Mouse (Mus musculus) embryonic facial prominence, embryonic 14.5 days (tissue): ENCODE results near the gene Gpatch1. TPM values are rescaled to one million over a fixed set of nuclear protein-coding genes. Genes with fewer than 3 reads are reported as not detected.
A peak's percentile ranks its signal among the peaks of the same experiment; 100 is the strongest.
"Not testable (repeated sequence)": the region's sequence is repeated elsewhere in the genome, so short reads cannot be mapped to it uniquely, and the experiment has no call there.

ENCODE experiments used
- ATAC-seq: fragments of 200-750 bp; cut with Nextera tagmentation; 2 replicates; pipeline ENCODE4 v1.8.0; 2017; ENCODE audit warnings: low read depth, moderate number of reproducible peaks, moderate TSS enrichment
- DNase-seq: peaks from one replicate; pipeline ENCODE4 v3.0.0-alpha.2; 2015; ENCODE audit warnings: low spot score
- H3K27ac ChIP-seq: fragments of 300-500 bp; sonication (generic); replicated peaks from 2 replicates; pipeline ENCODE4 v1.5.1; 2014; ENCODE audit warnings: low read depth, mild to moderate bottlenecking, low read length, moderate library complexity
- H3K27me3 ChIP-seq: fragments of 300-500 bp; sonication (generic); replicated peaks from 2 replicates; pipeline ENCODE4 v1.6.1; 2014; ENCODE audit warnings: low read length; ENCODE audit not compliant: control insufficient read depth, insufficient read depth
- H3K36me3 ChIP-seq: fragments of 300-500 bp; sonication (generic); 2 replicates; pipeline ENCODE4 v1.6.1; 2014; ENCODE audit warnings: low read length, mixed read lengths; ENCODE audit not compliant: control insufficient read depth, insufficient read depth
- H3K4me1 ChIP-seq: fragments of 300-500 bp; sonication (generic); 2 replicates; pipeline ENCODE4 v1.6.1; 2014; ENCODE audit warnings: antibody characterized with exemption, low read length; ENCODE audit not compliant: control insufficient read depth, insufficient read depth
- H3K4me2 ChIP-seq: fragments of 300-500 bp; sonication (generic); 2 replicates; pipeline ENCODE4 v1.6.1; 2014; ENCODE audit warnings: low read depth, mild to moderate bottlenecking, low read length, moderate library complexity, mixed read lengths
- H3K4me3 ChIP-seq: fragments of 300-500 bp; sonication (generic); 2 replicates; pipeline ENCODE4 v1.5.1; 2014; ENCODE audit warnings: low read depth, mild to moderate bottlenecking, low read length
- H3K9ac ChIP-seq: fragments of 300-500 bp; sonication (generic); 2 replicates; pipeline ENCODE4 v1.6.1; 2014; ENCODE audit warnings: low read depth, mild to moderate bottlenecking, low read length, moderate library complexity, mixed read lengths
- H3K9me3 ChIP-seq: fragments of 300-500 bp; sonication (generic); 2 replicates; pipeline ENCODE4 v1.6.1; 2016; ENCODE audit warnings: low read length; ENCODE audit not compliant: control insufficient read depth
- WGBS: fragments of 180-500 bp; shearing (Covaris S2); extraction: QIAGEN DNeasy Blood & Tissue Kit; methylation state at CpG from one replicate; pipeline ENCODE4 v1.1.7; 2014; 5-methylcytosine and 5-hydroxymethylcytosine counted together
- polyA plus RNA-seq: library from polyadenylated mRNA; unstranded; fragments of >200 nt; fragmentation: Nextera tagmentation; extraction: Ambion mirVana; gene quantifications from 2 replicates; pipeline ENCODE4 v1.2.1, GENCODE M21; 2014

The Gpatch1 gene
- polyA plus RNA-seq, 1 experiment from 2014 or later = 13.7 TPM

DNA sequence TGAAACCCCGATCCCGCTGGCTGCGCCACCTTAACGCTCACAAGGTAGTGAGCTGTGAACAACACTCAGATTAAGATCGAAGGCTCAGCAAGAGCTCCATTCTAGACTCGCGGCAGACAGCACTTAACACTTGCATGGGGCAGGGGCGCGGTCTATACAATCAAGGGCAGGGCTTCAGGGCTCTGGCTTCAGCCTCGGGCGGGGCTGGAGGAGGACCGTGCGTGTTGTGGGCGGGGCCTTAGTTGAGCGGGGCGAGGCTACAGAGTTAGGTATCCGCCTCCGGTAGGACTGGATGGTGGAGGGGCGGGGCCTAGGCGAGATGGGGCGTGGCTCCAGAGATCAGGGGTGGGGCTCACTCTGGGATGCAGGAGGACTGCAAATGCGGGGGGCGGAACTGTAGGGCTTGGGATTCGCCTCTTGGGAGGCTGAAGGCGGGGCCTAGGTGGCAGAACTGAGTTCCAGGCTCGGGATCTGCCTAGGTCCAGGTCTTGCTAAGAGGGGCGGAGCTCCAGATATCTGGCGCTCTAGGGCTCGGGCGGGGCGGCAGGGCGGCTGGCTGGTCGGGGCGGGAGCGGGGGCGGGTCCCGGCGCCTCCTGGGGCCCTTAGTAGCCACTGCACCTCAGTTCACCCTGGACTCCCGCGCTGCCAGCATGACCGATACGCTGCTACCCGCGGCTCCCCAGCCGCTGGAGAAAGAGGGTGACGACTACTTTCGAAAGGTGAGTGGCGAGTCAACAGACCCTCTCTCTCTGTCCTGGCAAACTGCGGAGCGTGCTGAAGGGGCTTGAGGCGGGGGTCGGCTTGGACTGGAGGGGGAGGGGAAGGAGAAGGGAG lies 15.7 kb upstream of the Gpatch1 start, which contains the start of gene Rhpn2:
Gene Rhpn2, plus strand, starts transcription at position 479 of the 835 bp plus-strand sequence.
- DNase-seq (peak; percentile 98), ATAC-seq (peak; percentile 99)
- Histone ChIP-seq H3K4me2 (peak within 1 kb of the TSS; percentile 89), H3K27me3 (peaks cover 29% of the 10 kb centered on the region), H3K9ac (peak within 1 kb of the TSS; percentile 64), H3K36me3 (no peaks in the 10 kb centered on the region), H3K4me3 (peak within 1 kb of the TSS; percentile 58), H3K27ac (peak within 1 kb of the TSS; percentile 34; the same call in 1 of the 2 replicates), H3K4me1 (peaks cover 8% of the 10 kb centered on the region), H3K9me3 (no peaks in the 10 kb centered on the region)
- WGBS = under 1% methylated on average over 25 of the region's 52 CpGs

- no peaks in the 10 kb centered on the region for H3K36me3 ChIP-seq
- H3K4me3 ChIP-seq = peak overlapping the region; percentile 58
- H3K27me3 ChIP-seq = peaks cover 29% of the 10 kb centered on the region
- H3K4me2 ChIP-seq = peak overlapping the region; percentile 89
- DNase-seq (peak; percentile 59), ATAC-seq (peak; percentile 16; the same call in 1 of the 2 replicates)
- peaks cover 8% of the 10 kb centered on the region for H3K4me1 ChIP-seq
- no peaks in the 10 kb centered on the region for H3K9me3 ChIP-seq
- under 1% methylated on average over 19 of the region's 19 CpGs for WGBS
- peak overlapping the region; percentile 34; the same call in 1 of the 2 replicates for H3K27ac ChIP-seq
- H3K9ac ChIP-seq = peak overlapping the region; percentile 44
Measured at GRCm38 (mm10) chr7:35333231-35333651, 15.0 kb upstream of the Gpatch1 start.

- no peak for ATAC-seq
- Histone ChIP-seq H3K36me3 (no peaks in the 10 kb centered on the region), H3K4me1 (peaks cover 8% of the 10 kb centered on the region), H3K27me3 (peaks cover 23% of the 10 kb centered on the region), H3K4me3 (no peak overlapping the region), H3K9ac (no peak overlapping the region), H3K4me2 (no peak overlapping the region), H3K9me3 (no peaks in the 10 kb centered on the region), H3K27ac (no peak overlapping the region)
- 57% methylated on average over 3 of the region's 3 CpGs for WGBS
- no peak for DNase-seq
Measured at GRCm38 (mm10) chr7:35331590-35331989, 13.3 kb upstream of the Gpatch1 start.

GRCm38 (mm10) chr7:35322732-35323420 lies 4.6 kb upstream of the Gpatch1 start:
- 9% methylated on average over 12 of the region's 13 CpGs for WGBS
- ATAC-seq = no peak
- no peaks in the 10 kb centered on the region for H3K36me3 ChIP-seq
- no peak overlapping the region for H3K27ac ChIP-seq
- peaks cover 5% of the 10 kb centered on the region for H3K4me1 ChIP-seq
- 0 out of 2 replicates have a peak overlapping the region, but pooled peaks have one; percentile 35 for H3K9ac ChIP-seq
- no peaks in the 10 kb centered on the region for H3K27me3 ChIP-seq
- peak overlapping the region; percentile 34 for H3K4me2 ChIP-seq
- no peak for DNase-seq
- H3K4me3 ChIP-seq = peak overlapping the region; percentile 6; the same call in 1 of the 2 replicates
- no peaks in the 10 kb centered on the region for H3K9me3 ChIP-seq

DNA sequence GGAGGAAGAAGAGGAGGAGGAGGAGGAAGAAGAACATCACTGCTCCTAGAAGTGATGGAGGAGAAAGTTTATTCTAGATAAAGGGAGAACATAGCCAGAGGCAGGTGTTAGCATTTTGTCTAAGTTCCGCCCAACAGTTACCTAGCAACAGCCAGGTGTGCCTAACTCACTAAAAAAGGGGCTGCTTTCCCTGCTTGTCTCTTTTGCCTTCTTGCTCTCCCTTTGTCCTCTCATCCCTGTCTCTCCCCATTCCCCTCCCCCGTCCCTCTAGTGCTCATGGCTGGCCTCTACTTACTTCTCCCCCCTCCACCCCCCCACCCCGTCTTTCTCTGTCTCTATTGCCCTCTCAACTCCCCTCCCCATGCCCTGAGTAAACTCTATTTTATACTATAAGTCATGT lies 3.9 kb upstream of the Gpatch1 start:
- WGBS = 51% methylated on average over 3 of the region's 3 CpGs
- Histone ChIP-seq H3K36me3 (no peaks in the 10 kb centered on the region), H3K9ac (no peak overlapping the region), H3K4me3 (no peak overlapping the region), H3K27me3 (no peaks in the 10 kb centered on the region), H3K4me2 (no peak overlapping the region), H3K27ac (no peak overlapping the region), H3K9me3 (no peaks in the 10 kb centered on the region), H3K4me1 (peaks cover 11% of the 10 kb centered on the region)
- no peak for ATAC-seq
- no peak for DNase-seq

- Histone ChIP-seq H3K4me3 (no peak overlapping the region), H3K27ac (no peak overlapping the region), H3K9me3 (no peaks in the 10 kb centered on the region), H3K4me1 (peaks cover 12% of the 10 kb centered on the region), H3K9ac (no peak overlapping the region), H3K36me3 (no peaks in the 10 kb centered on the region), H3K27me3 (no peaks in the 10 kb centered on the region), H3K4me2 (no peak overlapping the region)
- WGBS = 81% methylated on average over 4 of the region's 4 CpGs
- ATAC-seq (no peak), DNase-seq (no peak)
Measured at GRCm38 (mm10) chr7:35319755-35320154, 1.5 kb upstream of the Gpatch1 start.

GRCm38 (mm10) chr7:35319221-35319620 lies 981 bp upstream of the Gpatch1 start:
- 56% methylated on average over 3 of the region's 3 CpGs for WGBS
- H3K36me3 ChIP-seq, DNase-seq, H3K9me3 ChIP-seq, H3K27ac ChIP-seq, H3K27me3 ChIP-seq, ATAC-seq, H3K4me2 ChIP-seq, H3K9ac ChIP-seq, H3K4me3 ChIP-seq: not testable (repeated sequence)
- H3K4me1 ChIP-seq = peaks cover 12% of the 10 kb centered on the region

DNA sequence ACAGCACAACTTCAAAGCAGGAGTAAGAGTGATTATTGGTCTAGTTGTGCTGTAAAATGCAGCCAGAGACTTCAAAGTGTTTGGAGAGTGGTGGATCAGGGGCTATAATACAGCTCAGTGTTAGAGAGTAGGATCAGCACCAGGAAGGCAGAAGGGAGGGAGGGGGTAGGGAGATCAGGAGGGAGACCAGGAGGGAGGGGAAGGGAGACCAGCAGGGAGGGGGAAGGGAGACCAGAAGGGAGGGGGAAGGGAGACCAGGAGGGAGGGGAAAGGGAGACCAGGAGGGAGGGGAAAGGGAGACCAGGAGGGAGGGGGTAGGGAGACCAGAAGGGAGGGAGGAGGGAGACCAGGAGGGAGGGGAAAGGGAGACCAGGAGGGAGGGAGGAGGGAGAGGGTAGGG lies 4.1 kb downstream of the Gpatch1 start:
- Histone ChIP-seq H3K4me1 (peaks cover 7% of the 10 kb centered on the region), H3K4me2 (no peak overlapping the region), H3K36me3 (peaks cover 6% of the 10 kb centered on the region; the same call in 1 of the 2 replicates), H3K9ac (no peak overlapping the region), H3K27ac (no peak overlapping the region), H3K9me3 (no peaks in the 10 kb centered on the region), H3K4me3 (no peak overlapping the region), H3K27me3 (no peaks in the 10 kb centered on the region)
- no peak for DNase-seq
- no peak for ATAC-seq
